Mouse (Mus musculus) MEL (cell line): Measurements from ENCODE around the gene St8sia6. TPM values are rescaled to one million over a fixed set of nuclear protein-coding genes. Genes with fewer than 3 reads are reported as not detected.
A peak's percentile ranks its signal among the peaks of the same experiment; 100 is the strongest.

ENCODE experiments used
- DNase-seq: peaks from one replicate; pipeline ENCODE4 v3.0.0; 2011; ENCODE audit warnings: low read depth, low spot score
- H3K27ac ChIP-seq: 2 replicates; pipeline ENCODE4 v1.5.1; 2012; ENCODE audit warnings: low read depth, mild to moderate bottlenecking, control low read depth, low read length, moderate library complexity; ENCODE audit not compliant: control insufficient read depth
- H3K27me3 ChIP-seq, 2 experiments: fragments of 150-350 bp in 1 of 2; sonication (generic) in 1 of 2; 2 replicates each; pipeline ENCODE4 v1.6.1; 2012; ENCODE audit warnings: low read length in 2 of 2, mild to moderate bottlenecking in 2 of 2, improper control_type of control experiment in 1 of 2, moderate library complexity in 1 of 2; ENCODE audit not compliant: insufficient read depth in 2 of 2, control insufficient read depth in 1 of 2
- H3K36me3 ChIP-seq, 2 experiments: 2 replicates each; pipeline ENCODE4 v1.6.1; 2012 to 2014; ENCODE audit warnings: low read length in 2 of 2, improper control_type of control experiment in 1 of 2, inconsistent platforms in 1 of 2, mild to moderate bottlenecking in 1 of 2; ENCODE audit not compliant: insufficient read depth in 2 of 2, control insufficient read depth in 1 of 2
- H3K4me1 ChIP-seq, 2 experiments: fragments of 150-350 bp in 1 of 2; sonication (generic) in 1 of 2; 2 replicates each; pipeline ENCODE4 v1.6.1; 2012; ENCODE audit warnings: low read length in 2 of 2, improper control_type of control experiment in 1 of 2, mild to moderate bottlenecking in 1 of 2; ENCODE audit not compliant: insufficient read depth in 2 of 2, control insufficient read depth in 1 of 2
- H3K4me3 ChIP-seq, 2 experiments: fragments of 150-350 bp in 1 of 2; sonication (generic) in 1 of 2; 2 replicates each; pipeline ENCODE4 v1.5.1; 2012; ENCODE audit warnings: low read depth in 2 of 2, low read length in 2 of 2, mild to moderate bottlenecking in 2 of 2, moderate library complexity in 2 of 2, control low read depth in 1 of 2, improper control_type of control experiment in 1 of 2; ENCODE audit not compliant: control insufficient read depth in 1 of 2, insufficient read depth in 1 of 2
- H3K79me2 ChIP-seq: 2 replicates; pipeline ENCODE4 v1.6.1; 2012; ENCODE audit warnings: mild to moderate bottlenecking, low read length, moderate library complexity; ENCODE audit not compliant: control insufficient read depth, poor library complexity, insufficient read depth
- H3K9ac ChIP-seq: 2 replicates; pipeline ENCODE4 v1.6.1; 2012; ENCODE audit warnings: low read depth, mild to moderate bottlenecking, control low read depth, low read length, moderate library complexity; ENCODE audit not compliant: control insufficient read depth, poor library complexity, severe bottlenecking
- H3K9me3 ChIP-seq: fragments of 150-350 bp; sonication (generic); replicated peaks from 2 replicates; pipeline ENCODE4 v1.6.1; 2012; ENCODE audit warnings: mild to moderate bottlenecking, low read length, improper control_type of control experiment, moderate library complexity; ENCODE audit not compliant: insufficient read depth
- BHLHE40 ChIP-seq: IDR thresholded peaks from 2 replicates; pipeline ENCODE4 v1.6.1; 2012; ENCODE audit warnings: low read depth, mild to moderate bottlenecking, inconsistent platforms, low read length, improper control_type of control experiment, borderline replicate concordance
- CTCF ChIP-seq, 3 experiments: IDR thresholded peaks in 2 of 3; conservative IDR thresholded peaks in 1 of 3; 2 replicates each; pipeline ENCODE4 v1.5.1; 2011 to 2012; ENCODE audit warnings: low read length in 3 of 3, low read depth in 2 of 3, mild to moderate bottlenecking in 2 of 3, improper control_type of control experiment in 1 of 3, inconsistent platforms in 1 of 3, mixed read lengths in 1 of 3, moderate library complexity in 1 of 3; ENCODE audit not compliant: control insufficient read depth in 1 of 3, insufficient read depth in 1 of 3, poor library complexity in 1 of 3, severe bottlenecking in 1 of 3
- ELF1 ChIP-seq: IDR thresholded peaks from 2 replicates; pipeline ENCODE4 v1.6.1; 2014; ENCODE audit warnings: low read depth, mild to moderate bottlenecking, inconsistent platforms, low read length, improper control_type of control experiment, moderate library complexity
- EP300 ChIP-seq, 2 experiments: IDR thresholded peaks; 2 replicates each; pipeline ENCODE4 v1.6.1; 2011; ENCODE audit warnings: improper control_type of control experiment in 2 of 2, low read length in 2 of 2, low read depth in 1 of 2, mild to moderate bottlenecking in 1 of 2
- ETS1 ChIP-seq: IDR thresholded peaks from 2 replicates; pipeline ENCODE4 v1.6.1; 2012; ENCODE audit warnings: low read depth, mild to moderate bottlenecking, inconsistent platforms, low read length, improper control_type of control experiment, moderate library complexity
- GATA1 ChIP-seq: IDR thresholded peaks from 2 replicates; pipeline ENCODE4 v1.6.1; 2011; ENCODE audit warnings: low read depth, low read length, improper control_type of control experiment
- MAFK ChIP-seq: IDR thresholded peaks from 2 replicates; pipeline ENCODE4 v1.6.1; 2011; ENCODE audit warnings: low read depth, mild to moderate bottlenecking, low read length, improper control_type of control experiment, borderline replicate concordance
- MAZ ChIP-seq: IDR thresholded peaks from 2 replicates; pipeline ENCODE4 v1.6.1; 2012; ENCODE audit warnings: low read depth, mild to moderate bottlenecking, inconsistent platforms, low read length, improper control_type of control experiment
- MYB ChIP-seq: IDR thresholded peaks from 2 replicates; pipeline ENCODE4 v1.6.1; 2011; ENCODE audit warnings: mild to moderate bottlenecking, low read depth, low read length, improper control_type of control experiment
- MYC ChIP-seq: IDR thresholded peaks from 2 replicates; pipeline ENCODE4 v1.6.1; 2011; ENCODE audit warnings: low read depth, mild to moderate bottlenecking, low read length, improper control_type of control experiment, moderate library complexity
- RAD21 ChIP-seq: IDR thresholded peaks from 2 replicates; pipeline ENCODE4 v1.6.1; 2011; ENCODE audit warnings: mild to moderate bottlenecking, low read depth, low read length, improper control_type of control experiment
- RCOR1 ChIP-seq: IDR thresholded peaks from 2 replicates; pipeline ENCODE4 v1.6.1; 2012; ENCODE audit warnings: low read depth, mild to moderate bottlenecking, inconsistent platforms, low read length, improper control_type of control experiment
- SIN3A ChIP-seq: IDR thresholded peaks from 2 replicates; pipeline ENCODE4 v1.6.1; 2012; ENCODE audit warnings: low read length, improper control_type of control experiment, inconsistent platforms
- TCF12 ChIP-seq: IDR thresholded peaks from 2 replicates; pipeline ENCODE4 v1.6.1; 2014; ENCODE audit warnings: low read depth, mild to moderate bottlenecking, inconsistent platforms, low read length, improper control_type of control experiment, moderate library complexity
- USF1 ChIP-seq: IDR thresholded peaks from 2 replicates; pipeline ENCODE4 v1.6.1; 2014; ENCODE audit warnings: low read depth, mild to moderate bottlenecking, inconsistent platforms, low read length, improper control_type of control experiment, moderate library complexity
- USF2 ChIP-seq, 2 experiments: IDR thresholded peaks; 2 replicates each; pipeline ENCODE4 v1.6.1; 2011 to 2012; ENCODE audit warnings: improper control_type of control experiment in 2 of 2, low read length in 2 of 2, borderline replicate concordance in 1 of 2, inconsistent platforms in 1 of 2, low read depth in 1 of 2, mild to moderate bottlenecking in 1 of 2; ENCODE audit not compliant: insufficient read depth in 1 of 2
- ZNF384 ChIP-seq: IDR thresholded peaks from 2 replicates; pipeline ENCODE4 v1.6.1; 2012; ENCODE audit warnings: low read depth, mild to moderate bottlenecking, inconsistent platforms, low read length, improper control_type of control experiment
- polyA plus RNA-seq, 2 experiments: library from polyadenylated mRNA; stranded (reverse) in 1 of 2; unstranded in 1 of 2; fragments of >175 nt in 1 of 2; fragments of >200 nt in 1 of 2; gene quantifications; 2 replicates each; pipeline versions ENCODE4 v1.2.1 to v1.2.4; 2012; ENCODE audit warnings: low replicate concordance in 2 of 2, low read depth in 1 of 2; ENCODE audit not compliant: insufficient read length in 2 of 2, insufficient read depth in 1 of 2, missing spikeins in 1 of 2
- total RNA-seq: library from RNA; depleted of rRNA; stranded (reverse); fragments of 300-350 nt; gene quantifications from 2 replicates; pipeline ENCODE4 v1.2.3, GENCODE M21; 2012

St8sia6 gene
- total and polyA plus RNA-seq, 3 experiments = not detected

DNA sequence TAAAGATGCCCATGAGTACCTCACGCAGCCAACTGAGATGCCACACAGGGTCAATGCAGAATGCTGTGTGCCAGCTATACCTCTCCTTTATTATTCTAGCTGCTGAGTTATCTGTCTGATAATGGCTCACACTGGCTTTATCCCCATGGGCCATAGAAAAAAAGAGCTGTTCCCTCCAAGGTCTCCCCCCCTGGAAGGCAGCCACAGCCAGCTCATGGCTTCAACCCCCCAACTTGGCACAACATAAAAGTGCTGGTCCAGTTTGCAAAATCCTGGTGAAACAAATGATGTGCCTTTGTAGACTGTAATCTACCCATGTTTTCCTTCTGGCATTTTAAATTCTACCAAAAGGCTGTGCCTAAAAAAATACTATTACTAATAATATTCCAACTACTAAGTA lies 46.3 kb downstream of the St8sia6 start:
- H3K9ac ChIP-seq = no peak overlapping the region
- no peaks in the 10 kb centered on the region for H3K9me3 ChIP-seq
- H3K27me3 ChIP-seq = no peaks in the 10 kb centered on the region
- H3K4me3 ChIP-seq = no peak overlapping the region
- peak in 1 of 2 experiments; percentile 43; a peak in 1 of 4 replicates for TF ChIP-seq EP300 (IDR thresholded peaks at IDR 0.05; ENCODE audit: low read depth in 1 of 2, low read length in 2 of 2)
- no peak for TF ChIP-seq CTCF (IDR thresholded peaks at IDR 0.05 in 2 of 3, conservative IDR thresholded peaks at IDR 0.05 in 1 of 3; ENCODE audit: control insufficient read depth in 1 of 3, insufficient read depth in 1 of 3, low read depth in 2 of 3, low read length in 3 of 3, poor library complexity in 1 of 3, severe bottlenecking in 1 of 3)
- H3K79me2 ChIP-seq = no peaks in the 10 kb centered on the region
- peaks cover 0 to 39% of the 10 kb centered on the region in 2 experiments; a peak in 2 of 4 replicates for H3K36me3 ChIP-seq
- H3K27ac ChIP-seq = no peak overlapping the region; the same call in 1 of the 2 replicates
- H3K4me1 ChIP-seq = peaks cover 16 to 37% of the 10 kb centered on the region in 2 experiments
- no peak for DNase-seq

DNA sequence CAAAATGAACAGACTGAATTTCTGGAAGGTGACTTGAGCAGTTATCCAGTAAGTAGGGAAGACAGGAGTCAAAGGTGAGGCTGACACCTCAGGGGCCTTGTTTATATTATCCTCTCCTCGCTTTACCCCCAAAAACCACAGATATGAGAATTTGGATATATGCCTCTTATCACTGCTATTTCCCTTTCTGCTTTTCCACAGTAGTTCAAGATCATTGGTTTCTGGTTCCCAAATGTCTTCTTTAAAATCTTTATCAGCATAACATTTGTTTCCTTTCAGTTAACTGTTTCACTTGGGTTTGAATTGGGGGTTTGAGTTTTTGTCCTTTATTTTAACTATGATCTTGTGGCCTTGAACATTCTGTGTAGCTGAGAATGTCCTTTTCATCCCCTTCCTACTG lies 47.8 kb downstream of the St8sia6 start:
- TF ChIP-seq RAD21 (no peak), BHLHE40 (no peak), USF2 (IDR thresholded peaks at IDR 0.05; ENCODE audit: borderline replicate concordance in 1 of 2, insufficient read depth in 1 of 2, low read depth in 1 of 2, low read length in 2 of 2) (no peak), SIN3A (peak; percentile 79), TCF12 (peak; percentile 88), MYC (0 out of 2 replicates have a peak, but pooled peaks have one; percentile 12), ZNF384 (no peak), USF1 (no peak), EP300 (IDR thresholded peaks at IDR 0.05; ENCODE audit: low read depth in 1 of 2, low read length in 2 of 2) (peak; percentile 97 to 98), MAZ (0 out of 2 replicates have a peak, but pooled peaks have one; percentile 45), CTCF (IDR thresholded peaks at IDR 0.05 in 2 of 3, conservative IDR thresholded peaks at IDR 0.05 in 1 of 3; ENCODE audit: control insufficient read depth in 1 of 3, insufficient read depth in 1 of 3, low read depth in 2 of 3, low read length in 3 of 3, poor library complexity in 1 of 3, severe bottlenecking in 1 of 3) (no peak), ELF1 (no peak), MYB (peak; percentile 94), GATA1 (peak; percentile 92), ETS1 (peak; percentile 79), RCOR1 (peak; percentile 95), MAFK (peak; percentile 60; the same call in 1 of the 2 replicates)
- H3K4me1 ChIP-seq = peaks cover 16 to 37% of the 10 kb centered on the region in 2 experiments
- peak overlapping the region; percentile 93 for H3K27ac ChIP-seq
- 0 out of 4 replicates have a peak overlapping the region, but pooled peaks of 1 of the 2 experiments have one; percentile 4 for H3K4me3 ChIP-seq
- no peaks in the 10 kb centered on the region for H3K79me2 ChIP-seq
- peaks cover 0 to 43% of the 10 kb centered on the region in 2 experiments; a peak in 2 of 4 replicates for H3K36me3 ChIP-seq
- no peaks in the 10 kb centered on the region for H3K9me3 ChIP-seq
- DNase-seq = peak; percentile 62
- no peaks in the 10 kb centered on the region for H3K27me3 ChIP-seq
- no peak overlapping the region; the same call in 1 of the 2 replicates for H3K9ac ChIP-seq
